Mouse (Mus musculus): ENCODE results near the gene Fam173a. TPM values are rescaled to one million over a fixed set of nuclear protein-coding genes. Genes with fewer than 3 reads are reported as not detected.

Gene Fam173a
- polyA plus RNA-seq, 1 experiment from 2014 or later = 127 TPM

DNA sequence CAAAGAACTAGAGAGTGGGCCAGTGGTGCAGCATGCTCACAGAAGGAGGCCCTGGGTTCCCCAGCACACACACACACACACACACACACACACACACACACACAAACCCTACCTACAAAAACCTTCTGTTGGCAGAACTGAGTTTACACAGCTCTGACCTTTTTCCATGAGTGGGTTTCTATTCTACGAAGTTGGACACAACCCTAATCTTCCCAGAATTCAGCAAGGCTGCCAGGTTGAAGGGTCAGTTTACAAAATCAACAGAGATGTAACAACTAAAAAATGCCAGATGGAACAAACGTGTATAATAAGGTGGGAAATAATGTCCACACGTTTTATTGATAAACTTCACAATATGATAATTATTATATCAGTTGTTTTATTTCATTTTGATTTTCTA lies 35.0 kb downstream of the Fam173a start:
- Histone ChIP-seq H3K9ac (ENCODE audit: low read depth, low read length) (no peak overlapping the region), H3K4me1 (replicated peaks; ENCODE audit: control insufficient read depth, insufficient read depth, low read length) (no peaks in the 10 kb centered on the region), H3K27me3 (replicated peaks; ENCODE audit: control insufficient read depth, insufficient read depth, low read length) (no peaks in the 10 kb centered on the region), H3K4me2 (replicated peaks; ENCODE audit: low read depth) (no peak overlapping the region), H3K27ac (ENCODE audit: low read depth, low read length) (no peak overlapping the region), H3K36me3 (ENCODE audit: control insufficient read depth, insufficient read depth) (no peaks in the 10 kb centered on the region), H3K9me3 (ENCODE audit: control insufficient read depth) (no peaks in the 10 kb centered on the region), H3K4me3 (ENCODE audit: low read depth, low read length) (no peak overlapping the region)
- no peak for TF ChIP-seq CTCF (IDR thresholded peaks at IDR 0.05; ENCODE audit: low read depth)
- WGBS = 57% methylated on average over 3 of the region's 3 CpGs
- no peak for ATAC-seq

DNA sequence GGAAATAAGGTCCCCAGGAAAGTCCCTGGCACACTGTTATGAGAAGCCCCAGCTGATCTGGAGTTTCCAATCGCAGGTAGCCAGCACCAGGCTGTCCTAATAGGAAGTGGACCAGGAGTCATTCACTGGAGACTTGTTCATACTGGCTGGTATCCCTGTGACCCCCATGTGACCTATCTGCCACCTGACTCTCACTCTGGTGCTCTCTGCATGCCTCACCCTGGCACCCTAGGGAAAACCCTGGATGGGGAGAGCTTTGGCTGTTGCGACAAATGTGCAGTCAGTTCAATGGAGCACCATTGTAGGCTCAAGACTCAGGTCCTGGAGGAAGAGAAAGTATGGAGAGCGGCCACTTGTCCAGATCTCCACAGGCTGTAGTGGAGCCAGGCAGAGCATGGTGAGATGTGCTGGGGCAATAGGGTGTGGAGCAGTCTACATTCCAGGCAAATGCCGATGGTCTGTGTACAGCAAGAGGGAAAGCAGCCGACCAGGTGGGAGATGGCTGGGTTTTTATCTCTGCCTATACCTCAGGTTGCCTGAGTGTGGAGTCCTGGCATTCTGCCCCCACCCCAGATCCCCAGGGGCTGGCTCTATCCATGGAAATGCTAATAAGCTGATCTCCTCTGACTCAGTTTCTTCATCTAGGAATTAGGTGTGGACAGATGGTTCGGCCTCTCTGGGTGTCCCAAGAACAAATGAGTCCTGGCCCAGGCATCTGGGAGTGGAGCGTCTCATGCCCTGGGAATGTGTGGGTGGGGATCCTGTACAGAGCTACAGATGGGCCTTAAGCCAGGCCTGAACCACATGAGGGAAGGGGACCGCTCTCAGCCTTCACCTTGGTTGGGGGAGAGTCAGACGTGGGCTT lies 36.1 kb downstream of the Fam173a start:
- Histone ChIP-seq H3K27me3 (replicated peaks; ENCODE audit: control insufficient read depth, insufficient read depth, low read length) (no peaks in the 10 kb centered on the region), H3K4me1 (replicated peaks; ENCODE audit: control insufficient read depth, insufficient read depth, low read length) (no peaks in the 10 kb centered on the region), H3K4me2 (replicated peaks; ENCODE audit: low read depth) (no peak overlapping the region), H3K9ac (ENCODE audit: low read depth, low read length) (no peak overlapping the region), H3K36me3 (ENCODE audit: control insufficient read depth, insufficient read depth) (no peaks in the 10 kb centered on the region), H3K27ac (ENCODE audit: low read depth, low read length) (no peak overlapping the region), H3K9me3 (ENCODE audit: control insufficient read depth) (no peaks in the 10 kb centered on the region), H3K4me3 (ENCODE audit: low read depth, low read length) (no peak overlapping the region)
- no peak for TF ChIP-seq CTCF (IDR thresholded peaks at IDR 0.05; ENCODE audit: low read depth)
- ATAC-seq = peak; percentile 46
- 59% methylated on average over 9 of the region's 9 CpGs for WGBS

DNA sequence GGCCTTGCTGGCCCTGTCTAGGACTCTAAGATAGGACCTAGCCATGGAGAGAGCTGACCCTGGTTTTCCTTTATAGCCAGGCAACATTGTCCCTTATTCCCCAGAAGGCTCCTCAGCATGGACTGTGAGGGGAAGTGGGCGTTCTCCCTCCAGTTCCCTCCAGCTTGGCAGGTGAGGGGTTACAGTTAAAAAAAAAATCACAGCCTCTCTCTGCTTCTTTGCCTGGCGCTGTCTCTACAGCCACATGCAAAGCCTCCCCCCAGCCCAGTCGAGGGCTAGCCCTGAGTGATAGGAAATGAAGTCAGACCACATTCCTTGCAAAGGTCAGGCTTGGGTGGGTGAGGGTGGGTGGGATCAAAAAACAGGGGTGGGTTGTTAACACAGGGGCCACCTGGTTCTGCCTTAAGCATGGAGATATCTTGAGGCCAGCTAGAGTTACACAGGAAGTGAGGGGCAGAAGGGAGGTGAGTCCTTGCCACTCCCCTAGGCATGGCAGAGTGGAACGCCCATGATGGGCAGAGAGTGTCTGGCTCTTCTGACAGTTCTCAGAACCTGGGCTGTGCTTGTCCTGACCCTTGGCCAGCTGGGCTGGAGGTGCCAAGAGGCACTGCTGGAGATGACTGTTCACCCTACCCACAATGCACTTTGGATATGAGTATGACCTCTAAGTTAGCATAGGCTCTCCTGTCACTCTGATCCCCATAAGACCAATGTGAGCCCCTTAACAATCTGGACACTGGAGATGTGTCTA lies 36.9 kb downstream of the Fam173a start:
- Histone ChIP-seq H3K27ac (ENCODE audit: low read depth, low read length) (no peak overlapping the region), H3K9ac (ENCODE audit: low read depth, low read length) (no peak overlapping the region), H3K4me1 (replicated peaks; ENCODE audit: control insufficient read depth, insufficient read depth, low read length) (no peaks in the 10 kb centered on the region), H3K9me3 (ENCODE audit: control insufficient read depth) (no peaks in the 10 kb centered on the region), H3K27me3 (replicated peaks; ENCODE audit: control insufficient read depth, insufficient read depth, low read length) (no peaks in the 10 kb centered on the region), H3K4me3 (ENCODE audit: low read depth, low read length) (no peak overlapping the region), H3K4me2 (replicated peaks; ENCODE audit: low read depth) (no peak overlapping the region), H3K36me3 (ENCODE audit: control insufficient read depth, insufficient read depth) (no peaks in the 10 kb centered on the region)
- no peak for TF ChIP-seq CTCF (IDR thresholded peaks at IDR 0.05; ENCODE audit: low read depth)
- WGBS = 17% methylated on average over 4 of the region's 4 CpGs
- peak; percentile 42; the same call in 1 of the 2 replicates for ATAC-seq

GRCm38 (mm10) chr17:25755086-25755485 lies 37.6 kb downstream of the Fam173a start:
- no peak overlapping the region for H3K27ac ChIP-seq (ENCODE audit: low read depth, low read length)
- H3K36me3 ChIP-seq (ENCODE audit: control insufficient read depth, insufficient read depth) = no peaks in the 10 kb centered on the region
- no peak overlapping the region for H3K9ac ChIP-seq (ENCODE audit: low read depth, low read length)
- no peaks in the 10 kb centered on the region for H3K4me1 ChIP-seq (replicated peaks; ENCODE audit: control insufficient read depth, insufficient read depth, low read length)
- H3K27me3 ChIP-seq (replicated peaks; ENCODE audit: control insufficient read depth, insufficient read depth, low read length) = no peaks in the 10 kb centered on the region
- WGBS = 80% methylated on average over 4 of the region's 4 CpGs
- no peak for ATAC-seq
- H3K9me3 ChIP-seq (ENCODE audit: control insufficient read depth) = no peaks in the 10 kb centered on the region
- no peak for TF ChIP-seq CTCF (IDR thresholded peaks at IDR 0.05; ENCODE audit: low read depth)
- no peak overlapping the region for H3K4me2 ChIP-seq (replicated peaks; ENCODE audit: low read depth)
- no peak overlapping the region for H3K4me3 ChIP-seq (ENCODE audit: low read depth, low read length)

DNA sequence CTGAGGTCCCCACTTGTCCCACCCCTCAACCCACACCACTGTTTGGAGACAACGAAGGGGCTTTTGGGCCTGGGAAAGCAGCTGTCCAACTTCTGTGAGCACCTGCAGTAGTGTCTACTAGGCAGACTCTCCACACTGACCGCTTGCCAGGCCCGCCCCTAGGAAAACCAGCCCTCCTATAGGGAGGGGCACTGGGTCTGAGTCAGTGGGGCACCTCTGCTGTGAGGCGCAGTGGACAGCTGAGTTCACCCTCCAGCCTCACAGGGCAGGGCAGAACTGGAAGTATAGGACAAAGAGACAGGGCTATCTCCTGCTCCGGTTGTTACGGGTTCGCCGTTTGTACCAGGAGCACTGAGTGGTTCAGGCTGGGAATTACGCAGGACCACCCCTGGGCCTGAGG lies 38.5 kb downstream of the Fam173a start, which contains the start of gene Msln:
Gene Msln, minus strand, starts transcription at position 138 of the 400 bp plus-strand sequence.
- H3K9me3 ChIP-seq (ENCODE audit: control insufficient read depth) = no peaks in the 10 kb centered on the region
- 68% methylated on average over 9 of the region's 9 CpGs for WGBS
- H3K4me3 ChIP-seq (ENCODE audit: low read depth, low read length) = no peak within 1 kb of the TSS
- no peaks in the 10 kb centered on the region for H3K4me1 ChIP-seq (replicated peaks; ENCODE audit: control insufficient read depth, insufficient read depth, low read length)
- H3K27ac ChIP-seq (ENCODE audit: low read depth, low read length) = no peak within 1 kb of the TSS
- H3K27me3 ChIP-seq (replicated peaks; ENCODE audit: control insufficient read depth, insufficient read depth, low read length) = no peaks in the 10 kb centered on the region
- H3K9ac ChIP-seq (ENCODE audit: low read depth, low read length) = no peak within 1 kb of the TSS
- no peaks in the 10 kb centered on the region for H3K36me3 ChIP-seq (ENCODE audit: control insufficient read depth, insufficient read depth)
- H3K4me2 ChIP-seq (replicated peaks; ENCODE audit: low read depth) = no peak within 1 kb of the TSS
- no peak for ATAC-seq
- TF ChIP-seq CTCF (IDR thresholded peaks at IDR 0.05; ENCODE audit: low read depth) = no peak

GRCm38 (mm10) chr17:25751446-25751845 lies 41.3 kb downstream of the Fam173a start:
- no peak overlapping the region for H3K9ac ChIP-seq (ENCODE audit: low read depth, low read length)
- no peaks in the 10 kb centered on the region for H3K27me3 ChIP-seq (replicated peaks; ENCODE audit: control insufficient read depth, insufficient read depth, low read length)

More at GRCm38 (mm10) chr17:25751446-25751845, 41.3 kb downstream of the Fam173a start:
- no peak overlapping the region for H3K27ac ChIP-seq (ENCODE audit: low read depth, low read length)
- TF ChIP-seq CTCF (IDR thresholded peaks at IDR 0.05; ENCODE audit: low read depth) = no peak
- no peaks in the 10 kb centered on the region for H3K36me3 ChIP-seq (ENCODE audit: control insufficient read depth, insufficient read depth)
- H3K4me1 ChIP-seq (replicated peaks; ENCODE audit: control insufficient read depth, insufficient read depth, low read length) = no peaks in the 10 kb centered on the region
- 33% methylated on average over 5 of the region's 5 CpGs for WGBS
- H3K9me3 ChIP-seq (ENCODE audit: control insufficient read depth) = no peaks in the 10 kb centered on the region
- H3K4me3 ChIP-seq (ENCODE audit: low read depth, low read length) = no peak overlapping the region
- no peak overlapping the region for H3K4me2 ChIP-seq (replicated peaks; ENCODE audit: low read depth)
- no peak for ATAC-seq
